Mouse (Mus musculus) C2C12 (cell line): ENCODE results near the gene Crocc.

ENCODE experiments used
- CEBPB ChIP-seq: IDR thresholded peaks from one replicate; pipeline ENCODE4 v1.6.1; 2011; ENCODE audit warnings: low read depth, mild to moderate bottlenecking, control low read depth, moderate library complexity
- CTCF ChIP-seq: IDR thresholded peaks from one replicate; pipeline ENCODE4 v1.5.1; 2011; ENCODE audit not compliant: control insufficient read depth, insufficient read depth, insufficient read length
- USF1 ChIP-seq: IDR thresholded peaks from one replicate; pipeline ENCODE4 v1.6.1; 2011; ENCODE audit warnings: low read depth, mild to moderate bottlenecking, control low read depth, moderate library complexity

GRCm38 (mm10) chr4:141021614-141021929 is 38.8 kb downstream of the Crocc start:
- no peak for TF ChIP-seq CTCF
- TF ChIP-seq CEBPB: no peak
- no peak for TF ChIP-seq USF1
